Mouse (Mus musculus) CH12.LX (cell line): ENCODE measurements at regions not wholly inside any gene's neighbourhood (a gene's known extent, or its start where the extent isn't known, plus 50 kb on each side); places are given as distances from the start of the nearest gene placed in this dataset.

Experiments used
- DNase-seq: peaks from one replicate; pipeline ENCODE4 v3.0.0-alpha.2; 2013; ENCODE audit errors: extremely low read depth
- H3K27ac ChIP-seq: 2 replicates; pipeline ENCODE4 v1.5.1; 2012; ENCODE audit warnings: low read depth, mild to moderate bottlenecking, control low read depth, moderate library complexity; ENCODE audit not compliant: insufficient read depth
- H3K27me3 ChIP-seq: replicated peaks from 2 replicates; pipeline ENCODE3; 2012; ENCODE audit warnings: inconsistent platforms
- H3K36me3 ChIP-seq, 2 experiments: replicated peaks in 1 of 2; 2 replicates each; pipeline versions ENCODE3 to v1.6.1; 2012; ENCODE audit warnings: inconsistent platforms in 1 of 2, low read length in 1 of 2, mild to moderate bottlenecking in 1 of 2, mixed read lengths in 1 of 2, moderate library complexity in 1 of 2; ENCODE audit not compliant: control insufficient read depth in 1 of 2, insufficient read depth in 1 of 2
- H3K4me1 ChIP-seq, 2 experiments: 2 replicates each; pipeline ENCODE4 v1.6.1; 2012; ENCODE audit warnings: inconsistent platforms in 1 of 2, moderate library complexity in 1 of 2; ENCODE audit not compliant: insufficient read depth in 2 of 2, control insufficient read depth in 1 of 2
- H3K4me2 ChIP-seq: 2 replicates; pipeline ENCODE4 v1.6.1; 2012; ENCODE audit warnings: low read depth, mild to moderate bottlenecking, control low read depth; ENCODE audit not compliant: poor library complexity, insufficient read depth, severe bottlenecking
- H3K4me3 ChIP-seq, 3 experiments: fragments of 150-350 bp in 1 of 3; sonication (generic) in 1 of 3; replicated peaks in 1 of 3; 2 replicates each; pipeline versions ENCODE3 to v1.5.1; 2011 to 2012; ENCODE audit warnings: low read depth in 2 of 3, low read length in 2 of 3, mild to moderate bottlenecking in 2 of 3, moderate library complexity in 2 of 3, control low read depth in 1 of 3, improper control_type of control experiment in 1 of 3, inconsistent platforms in 1 of 3, mixed read lengths in 1 of 3; ENCODE audit not compliant: poor library complexity in 1 of 3
- H3K79me2 ChIP-seq: replicated peaks from 2 replicates; pipeline ENCODE4 v1.6.1; 2012; ENCODE audit warnings: mild to moderate bottlenecking, moderate library complexity; ENCODE audit not compliant: control insufficient read depth, poor library complexity, insufficient read depth, severe bottlenecking; ENCODE audit errors: extremely low read depth
- H3K9ac ChIP-seq: 2 replicates; pipeline ENCODE4 v1.6.1; 2012; ENCODE audit warnings: low read depth, mild to moderate bottlenecking, control low read depth, moderate library complexity; ENCODE audit not compliant: insufficient read depth
- H3K9me3 ChIP-seq: replicated peaks from 2 replicates; pipeline ENCODE3; 2012; ENCODE audit warnings: low read length, inconsistent platforms, mixed read lengths
- CHD1 ChIP-seq: IDR thresholded peaks from 2 replicates; pipeline ENCODE4 v1.6.1; 2012; ENCODE audit warnings: low read depth, low read length, improper control_type of control experiment, inconsistent platforms
- E2F4 ChIP-seq: IDR thresholded peaks from 2 replicates; pipeline ENCODE4 v1.6.1; 2011; ENCODE audit warnings: low read depth, low read length, improper control_type of control experiment; ENCODE audit not compliant: insufficient replicate concordance
- ETS1 ChIP-seq: conservative IDR thresholded peaks from 2 replicates; pipeline ENCODE4 v1.6.1; 2012; ENCODE audit warnings: low read depth, mild to moderate bottlenecking, inconsistent platforms, low read length, improper control_type of control experiment, moderate library complexity
- IRF4 ChIP-seq: IDR thresholded peaks from 2 replicates; pipeline ENCODE4 v1.6.1; 2014; ENCODE audit warnings: low read depth, mild to moderate bottlenecking, inconsistent platforms, low read length, improper control_type of control experiment
- JUND ChIP-seq: conservative IDR thresholded peaks from 2 replicates; pipeline ENCODE4 v1.6.1; 2011; ENCODE audit warnings: low read depth, low read length, improper control_type of control experiment
- MAX ChIP-seq: IDR thresholded peaks from 2 replicates; pipeline ENCODE4 v1.6.1; 2011; ENCODE audit warnings: low read length, improper control_type of control experiment
- MAZ ChIP-seq: IDR thresholded peaks from 2 replicates; pipeline ENCODE4 v1.6.1; 2012; ENCODE audit warnings: low read depth, mild to moderate bottlenecking, inconsistent platforms, low read length, improper control_type of control experiment, moderate library complexity
- MEF2A ChIP-seq: IDR thresholded peaks from 2 replicates; pipeline ENCODE4 v1.6.1; 2014; ENCODE audit warnings: low read depth, mild to moderate bottlenecking, inconsistent platforms, low read length, improper control_type of control experiment, borderline replicate concordance
- MXI1 ChIP-seq: IDR thresholded peaks from 2 replicates; pipeline ENCODE4 v1.6.1; 2011; ENCODE audit warnings: mild to moderate bottlenecking, low read depth, low read length, improper control_type of control experiment
- NRF1 ChIP-seq: IDR thresholded peaks from 2 replicates; pipeline ENCODE4 v1.6.1; 2014; ENCODE audit warnings: low read depth, mild to moderate bottlenecking, inconsistent platforms, low read length, improper control_type of control experiment, moderate library complexity
- PAX5 ChIP-seq: IDR thresholded peaks from 2 replicates; pipeline ENCODE4 v1.6.1; 2012; ENCODE audit warnings: low read length, inconsistent platforms, mixed read lengths
- POLR2A ChIP-seq: IDR thresholded peaks from 2 replicates; pipeline ENCODE4 v1.6.1; 2011; ENCODE audit warnings: low read depth, mild to moderate bottlenecking, improper control_type of control experiment, low read length
- POLR2AphosphoS2 ChIP-seq: IDR thresholded peaks from 2 replicates; pipeline ENCODE4 v1.6.1; 2011; ENCODE audit warnings: low read depth, low read length, improper control_type of control experiment
- RCOR1 ChIP-seq: conservative IDR thresholded peaks from 2 replicates; pipeline ENCODE4 v1.6.1; 2012; ENCODE audit warnings: low read depth, mild to moderate bottlenecking, inconsistent platforms, low read length, improper control_type of control experiment
- SIN3A ChIP-seq: IDR thresholded peaks from 2 replicates; pipeline ENCODE4 v1.6.1; 2012; ENCODE audit warnings: low read length, improper control_type of control experiment, inconsistent platforms
- SMC3 ChIP-seq: IDR thresholded peaks from 2 replicates; pipeline ENCODE4 v1.6.1; 2011; ENCODE audit warnings: low read depth, low read length, improper control_type of control experiment
- UBTF ChIP-seq: IDR thresholded peaks from 2 replicates; pipeline ENCODE4 v1.6.1; 2012; ENCODE audit warnings: low read depth, mild to moderate bottlenecking, inconsistent platforms, low read length, improper control_type of control experiment, moderate library complexity
- USF1 ChIP-seq: IDR thresholded peaks from 2 replicates; pipeline ENCODE4 v1.6.1; 2014; ENCODE audit warnings: low read depth, mild to moderate bottlenecking, inconsistent platforms, low read length, improper control_type of control experiment
- dilution Hi-C: fragments of 300-500 bp; cut with MboI; formaldehyde crosslinking; loops from 2 replicates; pipeline ENCODE4 v1.14.3; 2020; ENCODE audit warnings: low sequenced_read_pairs; ENCODE audit not compliant: extremely low pct_unique_long_range_greater_than_20kb, extremely low pct_ligation_motif_present
- in situ Hi-C: fragments of 300-500 bp; cut with MboI; formaldehyde crosslinking; loops from 3 replicates; pipeline ENCODE4 v1.14.3; 2019; ENCODE audit warnings: low sequenced_read_pairs, low pct_ligation_motif_present, low pct_unique_long_range_greater_than_20kb, mixed read lengths

- TF ChIP-seq MXI1 = no peak
- no peak for TF ChIP-seq JUND
- TF ChIP-seq SMC3 = no peak
- Histone ChIP-seq H3K27me3 (no peaks in the 10 kb centered on the region), H3K27ac (no peak overlapping the region), H3K79me2 (no peaks in the 10 kb centered on the region), H3K9ac (no peak overlapping the region), H3K9me3 (peaks cover 75% of the 10 kb centered on the region), H3K4me1 (no peaks in the 10 kb centered on the region), H3K4me2 (no peak overlapping the region), H3K36me3 (no peaks in the 10 kb centered on the region), H3K4me3 (no peak overlapping the region)
- DNase-seq = no peak
- dilution Hi-C loops (no loop called here), in situ Hi-C loops (no loop called here)
These were observed 247.3 kb downstream of the Tshz3 start for GRCm38 (mm10) chr7:36945024-36945815.

- H3K4me3 ChIP-seq = no peak overlapping the region
- DNase-seq = no peak
- no peak overlapping the region for H3K27ac ChIP-seq
- H3K9ac ChIP-seq = no peak overlapping the region
- H3K36me3 ChIP-seq = no peaks in the 10 kb centered on the region
- TF ChIP-seq MAZ (no peak), NRF1 (no peak), PAX5 (no peak), RCOR1 (no peak), MEF2A (no peak), ETS1 (no peak), USF1 (no peak), E2F4 (no peak), SIN3A (no peak), MAX (no peak), POLR2A (no peak), CHD1 (no peak), IRF4 (no peak), UBTF (no peak), POLR2AphosphoS2 (no peak)
- dilution Hi-C loops (no loop called here), in situ Hi-C loops (no loop called here)
- H3K79me2 ChIP-seq = no peaks in the 10 kb centered on the region
- no peaks in the 10 kb centered on the region for H3K27me3 ChIP-seq
- H3K4me2 ChIP-seq = no peak overlapping the region
- no peaks in the 10 kb centered on the region for H3K4me1 ChIP-seq
- peaks cover 83% of the 10 kb centered on the region for H3K9me3 ChIP-seq
These were observed 251.6 kb downstream of the Tshz3 start for GRCm38 (mm10) chr7:36949511-36949910.
